Mouse (Mus musculus) thymus, postnatal 36 days (tissue): ENCODE results near the gene Prdm8.

Experiments used
- DNase-seq, 2 experiments: peaks; one replicate each; pipeline ENCODE4 v3.0.0; 2022; ENCODE audit warnings: mixed read lengths in 2 of 2

The Prdm8 gene

GRCm38 (mm10) chr5:98184971-98185805 is 18.2 kb downstream of the Prdm8 start:
- DNase-seq, result peak; percentile 73 to 74

- DNase-seq, result peak; percentile 10 to 22
Measured at GRCm38 (mm10) chr5:98185806-98186751, 19.1 kb downstream of the Prdm8 start.

DNA sequence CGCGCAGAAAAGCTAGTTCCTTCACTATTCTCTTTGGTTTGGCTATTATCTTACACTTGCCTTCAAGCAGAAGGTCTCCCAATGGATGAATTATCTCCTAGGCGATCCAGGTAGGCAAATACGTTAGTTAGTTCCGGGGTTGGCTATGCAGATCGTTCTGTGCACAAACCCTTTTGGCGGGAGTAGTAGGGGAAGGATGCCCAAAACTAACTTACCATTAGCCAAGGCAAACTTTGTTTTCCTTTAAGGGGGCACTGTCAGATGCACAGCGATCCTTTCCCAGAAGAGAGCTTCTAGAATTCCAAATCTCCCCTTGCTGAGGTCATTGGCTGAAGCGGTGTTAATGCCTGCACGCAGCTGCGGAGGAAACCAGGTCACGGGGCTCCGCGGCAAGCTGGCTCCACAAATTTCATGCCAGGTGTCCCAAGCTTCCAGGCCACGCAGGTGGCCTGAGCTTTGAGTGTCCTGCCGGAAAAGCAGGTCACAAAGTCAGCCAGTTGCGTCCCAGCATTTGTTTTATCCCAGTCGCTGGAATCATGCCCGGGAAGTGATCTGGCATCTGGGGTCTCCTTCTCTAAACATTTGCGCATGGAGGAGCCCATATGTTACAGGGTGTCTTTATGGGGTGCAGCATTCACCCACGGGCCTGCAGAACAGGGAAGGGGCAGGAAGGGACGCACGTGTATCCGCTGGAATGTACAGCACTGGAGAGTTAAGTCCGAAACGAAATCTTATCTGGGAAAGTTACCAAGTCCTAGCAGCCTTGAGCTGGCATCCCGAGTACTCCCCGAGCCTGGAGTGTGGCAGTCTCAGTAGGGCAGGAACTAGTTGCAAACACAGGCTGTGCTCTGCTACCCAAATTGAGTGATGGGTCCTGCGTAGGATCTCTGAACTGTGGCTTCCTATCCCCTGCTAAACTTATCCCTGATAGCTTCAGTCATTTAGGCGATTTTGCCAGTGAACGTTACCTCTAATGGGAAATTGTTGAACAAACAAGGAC is 22.5 kb downstream of the Prdm8 start:
- DNase-seq, result no peak

GRCm38 (mm10) chr5:98192295-98192983 is 25.4 kb downstream of the Prdm8 start:
- no peak for DNase-seq

GRCm38 (mm10) chr5:98194959-98195358 is 28.0 kb downstream of the Prdm8 start:
- no peak for DNase-seq

- no peak for DNase-seq
Measured at GRCm38 (mm10) chr5:98198412-98199218, 31.6 kb downstream of the Prdm8 start.

DNA sequence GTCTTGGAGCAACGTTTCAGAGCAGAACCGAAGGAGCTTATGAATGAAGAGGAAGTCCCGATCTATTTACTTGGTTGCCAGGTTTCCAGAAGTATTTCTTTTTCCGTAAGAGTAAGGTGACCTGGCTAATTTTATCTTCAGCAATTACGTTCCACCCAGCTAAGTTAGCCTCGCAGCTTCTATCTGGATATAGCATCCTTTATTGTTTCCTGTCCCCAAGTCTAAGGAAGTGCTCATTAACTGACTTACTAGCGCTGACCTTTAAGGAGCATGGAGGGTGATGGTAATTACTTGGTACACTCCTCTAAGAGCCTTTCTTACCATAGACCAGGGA is 32.2 kb downstream of the Prdm8 start:
- DNase-seq, result no peak

- no peak for DNase-seq
Measured at GRCm38 (mm10) chr5:98201606-98202005, 34.6 kb downstream of the Prdm8 start.

DNA sequence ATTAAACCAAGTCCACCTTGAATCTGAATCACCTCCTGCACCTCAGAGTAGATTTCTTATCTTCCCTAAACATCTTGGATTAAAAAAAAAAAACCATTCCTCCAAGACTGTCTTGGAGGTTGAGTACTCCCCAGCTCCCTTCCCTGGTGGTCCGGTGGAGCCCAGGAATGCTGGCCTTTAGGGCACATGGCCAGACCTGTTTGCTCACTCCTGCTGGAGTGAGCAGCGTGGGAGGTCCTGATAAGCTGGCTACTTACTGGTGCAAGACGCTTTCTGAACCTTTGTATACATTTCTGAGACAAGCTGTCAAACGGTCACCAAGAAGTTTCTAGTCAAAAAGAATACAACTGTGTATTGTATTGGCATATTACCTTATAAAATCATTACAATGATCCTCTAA is 36.0 kb downstream of the Prdm8 start:
- no peak for DNase-seq

DNA sequence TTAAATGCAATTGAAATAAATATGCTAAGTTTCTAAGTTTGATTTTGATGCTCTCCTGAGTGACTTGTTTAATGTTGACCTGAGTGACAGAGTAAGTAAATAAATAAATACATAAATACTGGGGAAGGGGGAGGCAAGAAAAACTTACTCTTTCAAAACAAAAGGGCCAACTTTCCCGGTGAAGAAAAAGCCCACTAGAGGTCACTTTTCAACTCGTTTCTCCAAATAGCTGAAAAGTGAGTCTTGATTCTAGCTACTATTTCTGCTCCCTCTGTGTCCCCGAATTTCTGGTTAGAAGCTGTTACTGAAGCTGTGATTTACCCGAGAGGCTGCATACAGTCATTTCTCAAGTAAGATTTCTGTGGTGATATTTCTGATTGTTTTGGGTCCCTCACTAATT is 45.5 kb downstream of the Prdm8 start:
- DNase-seq, result no peak

DNA sequence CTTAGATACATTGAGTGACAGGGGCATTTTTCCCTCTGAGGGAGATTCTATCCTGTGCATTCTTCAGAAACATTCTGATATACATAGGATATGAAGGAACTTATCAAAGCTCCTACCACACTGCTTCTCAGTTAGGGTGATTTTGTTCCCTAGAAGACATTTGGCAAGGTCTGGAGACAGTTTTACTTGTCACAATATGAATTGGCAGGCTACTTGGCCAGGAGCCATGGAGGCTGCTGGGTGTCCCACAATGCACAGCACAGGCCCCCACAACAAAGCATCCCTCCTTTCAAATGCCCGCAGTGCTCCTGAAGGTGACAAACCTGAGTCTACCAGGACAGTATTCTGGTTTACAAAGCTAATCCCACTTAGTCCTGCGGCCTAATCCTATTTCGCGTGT is 55.0 kb downstream of the Prdm8 start:
- no peak for DNase-seq

GRCm38 (mm10) chr5:98226710-98227109 is 59.7 kb downstream of the Prdm8 start:
- no peak for DNase-seq

DNA sequence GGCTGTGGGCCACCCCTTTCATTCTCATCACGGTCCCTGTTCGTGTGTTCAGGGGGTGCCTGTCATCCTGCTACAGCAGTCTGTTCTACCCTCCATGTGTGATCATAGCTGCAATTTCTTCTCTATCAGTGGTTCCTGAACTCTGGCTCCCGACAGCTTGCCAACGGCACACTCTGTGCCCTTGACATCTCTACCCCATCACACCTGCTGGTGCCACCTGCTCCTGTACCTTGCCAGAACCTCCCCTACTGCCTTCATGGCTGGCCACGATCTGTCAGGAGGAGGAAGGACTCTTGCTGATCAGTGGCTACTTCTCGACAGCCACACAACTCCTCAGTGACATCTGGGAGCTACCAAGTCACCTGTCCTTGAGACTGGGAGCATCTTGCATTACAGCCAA is 62.5 kb downstream of the Prdm8 start:
- DNase-seq, result no peak

GRCm38 (mm10) chr5:98238466-98238865 is 71.5 kb downstream of the Prdm8 start:
- no peak for DNase-seq
